Mouse (Mus musculus): ENCODE results near the gene Col5a1. TPM values are rescaled to one million over a fixed set of nuclear protein-coding genes. Genes with fewer than 3 reads are reported as not detected.

The Col5a1 gene
- total and polyA plus RNA-seq, 3 experiments: 15.7 to 22.9 (median 16.0) TPM

DNA sequence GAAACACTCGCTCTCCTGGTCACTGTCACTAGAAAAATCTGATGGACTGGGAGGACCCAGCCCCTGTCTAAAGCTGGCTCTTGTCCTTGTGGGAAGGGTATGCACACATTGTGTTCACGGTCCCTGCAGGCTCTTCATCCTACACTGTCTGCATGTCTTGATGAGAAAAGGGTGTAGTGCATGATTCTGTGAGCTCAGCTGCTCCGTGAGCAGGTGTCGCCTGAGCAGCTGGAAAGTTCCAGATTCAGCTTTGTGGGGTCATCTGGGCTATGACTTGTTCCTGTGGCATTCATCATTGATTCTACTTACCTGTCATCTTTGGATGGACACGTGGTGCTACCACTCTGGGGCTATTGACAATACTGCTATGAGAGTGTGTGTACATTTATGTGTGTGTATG, 61.7 kb downstream of the Col5a1 start:
- DNase-seq: no peak
- no peak overlapping the region for H3K27ac ChIP-seq
- H3K36me3 ChIP-seq (ENCODE audit: control insufficient read depth, insufficient read depth, low read length): no peaks in the 10 kb centered on the region
- WGBS: 79% methylated on average over 5 of the region's 5 CpGs
- no peaks in the 10 kb centered on the region for H3K79me2 ChIP-seq (replicated peaks; ENCODE audit: control insufficient read depth, insufficient read depth, low read length)
- intact Hi-C loops (cut with DNase I): no loop called here
- no peak overlapping the region for H3K4me3 ChIP-seq
- no peaks in the 10 kb centered on the region for H3K27me3 ChIP-seq (ENCODE audit: control insufficient read depth, insufficient read depth, low read length)
- H3K9ac ChIP-seq (ENCODE audit: low read depth, low read length): no peak overlapping the region
- TF ChIP-seq CTCF (IDR thresholded peaks at IDR 0.05): no peak
- no peaks in the 10 kb centered on the region for H3K4me1 ChIP-seq (ENCODE audit: control insufficient read depth, insufficient read depth, low read length)

DNA sequence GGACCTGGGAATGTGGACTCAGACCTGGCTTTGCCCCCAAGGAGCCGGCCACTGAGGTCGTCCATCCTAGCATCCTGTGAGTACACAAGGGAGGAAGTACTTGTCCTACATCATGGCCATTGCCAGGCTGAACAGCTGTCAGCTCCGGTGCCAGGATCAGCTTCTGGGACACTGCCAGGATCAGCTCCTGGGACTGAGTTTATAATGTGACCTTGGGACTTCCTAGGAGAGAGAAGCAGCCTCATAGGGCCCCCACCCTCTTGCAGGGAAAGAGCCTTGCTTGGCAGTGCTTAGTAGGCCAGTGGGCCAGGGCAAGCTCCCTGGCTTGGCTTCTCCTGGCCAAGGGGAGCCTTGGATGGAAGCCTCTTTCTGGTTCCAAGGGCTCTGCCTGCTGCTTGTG, 67.6 kb downstream of the Col5a1 start:
- H3K4me3 ChIP-seq: no peak overlapping the region
- no peak overlapping the region for H3K9ac ChIP-seq (ENCODE audit: low read depth, low read length)
- H3K79me2 ChIP-seq (replicated peaks; ENCODE audit: control insufficient read depth, insufficient read depth, low read length): no peaks in the 10 kb centered on the region
- H3K4me1 ChIP-seq (ENCODE audit: control insufficient read depth, insufficient read depth, low read length): peaks cover 3% of the 10 kb centered on the region; the same call in 1 of the 2 replicates
- no peaks in the 10 kb centered on the region for H3K27me3 ChIP-seq (ENCODE audit: control insufficient read depth, insufficient read depth, low read length)
- intact Hi-C loops (cut with DNase I): no loop called here
- no peak overlapping the region for H3K27ac ChIP-seq
- no peak for TF ChIP-seq CTCF (IDR thresholded peaks at IDR 0.05)
- TF ChIP-seq EP300 (IDR thresholded peaks at IDR 0.05; ENCODE audit: insufficient read depth, low read depth, low read length): no peak
- no peak for TF ChIP-seq POLR2A (IDR thresholded peaks at IDR 0.05; ENCODE audit: insufficient read depth, low read depth, low read length)
- peak; percentile 60 to 72 for DNase-seq
- 19% methylated on average over 3 of the region's 3 CpGs for WGBS
- H3K36me3 ChIP-seq (ENCODE audit: control insufficient read depth, insufficient read depth, low read length): no peaks in the 10 kb centered on the region

DNA sequence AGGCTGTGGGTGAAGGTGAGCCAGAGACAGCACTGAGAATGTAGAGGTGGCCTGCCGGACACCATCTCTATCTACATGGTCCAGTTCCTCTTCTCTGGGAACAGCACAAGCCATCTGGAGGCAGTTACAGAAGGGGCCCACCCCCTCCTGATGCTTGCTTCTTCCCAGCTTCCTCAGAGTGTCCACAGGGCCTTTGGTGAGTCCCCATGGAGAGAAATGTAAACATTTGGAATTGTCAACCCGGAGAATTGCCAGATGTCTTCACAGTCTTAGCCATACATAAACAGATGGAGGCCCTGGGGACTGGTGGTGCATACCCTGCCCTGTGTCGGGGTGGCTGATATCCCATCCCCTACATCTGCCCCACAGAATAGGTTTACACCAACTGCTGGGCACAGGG, 68.7 kb downstream of the Col5a1 start:
- no peak for DNase-seq
- H3K27ac ChIP-seq: no peak overlapping the region
- H3K36me3 ChIP-seq (ENCODE audit: control insufficient read depth, insufficient read depth, low read length): no peaks in the 10 kb centered on the region
- H3K79me2 ChIP-seq (replicated peaks; ENCODE audit: control insufficient read depth, insufficient read depth, low read length): no peaks in the 10 kb centered on the region
- intact Hi-C loops (cut with DNase I): no loop called here
- 57% methylated on average over 3 of the region's 3 CpGs for WGBS
- peaks cover 3% of the 10 kb centered on the region; the same call in 1 of the 2 replicates for H3K4me1 ChIP-seq (ENCODE audit: control insufficient read depth, insufficient read depth, low read length)
- TF ChIP-seq EP300 (IDR thresholded peaks at IDR 0.05; ENCODE audit: insufficient read depth, low read depth, low read length) (no peak), POLR2A (IDR thresholded peaks at IDR 0.05; ENCODE audit: insufficient read depth, low read depth, low read length) (no peak), CTCF (IDR thresholded peaks at IDR 0.05) (no peak)
- no peaks in the 10 kb centered on the region for H3K27me3 ChIP-seq (ENCODE audit: control insufficient read depth, insufficient read depth, low read length)
- H3K4me3 ChIP-seq: no peak overlapping the region
- no peak overlapping the region for H3K9ac ChIP-seq (ENCODE audit: low read depth, low read length)

DNA sequence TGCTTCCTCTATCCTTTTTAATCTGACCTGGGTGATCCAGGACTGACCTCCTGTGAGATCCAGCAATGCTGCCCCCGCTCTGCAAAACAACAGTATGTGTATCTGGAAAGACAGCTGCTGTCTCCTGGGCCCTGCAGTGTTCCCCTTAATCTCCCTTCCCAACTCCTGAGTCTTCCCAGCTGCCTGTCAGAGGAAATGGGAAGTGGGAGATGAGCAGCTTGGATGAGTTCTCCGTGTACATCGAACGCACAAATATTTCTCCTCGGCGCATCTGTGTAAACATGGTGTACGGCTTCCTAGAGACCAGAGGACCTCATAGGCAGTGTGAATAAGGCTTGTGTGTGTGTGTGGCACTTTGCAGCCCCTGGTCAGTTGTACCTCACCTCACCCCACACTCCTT, 70.5 kb downstream of the Col5a1 start:
- no peak overlapping the region for H3K27ac ChIP-seq
- intact Hi-C loops (cut with DNase I): no loop called here
- H3K9ac ChIP-seq (ENCODE audit: low read depth, low read length): no peak overlapping the region
- H3K27me3 ChIP-seq (ENCODE audit: control insufficient read depth, insufficient read depth, low read length): no peaks in the 10 kb centered on the region
- no peaks in the 10 kb centered on the region for H3K79me2 ChIP-seq (replicated peaks; ENCODE audit: control insufficient read depth, insufficient read depth, low read length)
- DNase-seq: no peak
- peaks cover 3% of the 10 kb centered on the region; the same call in 1 of the 2 replicates for H3K4me1 ChIP-seq (ENCODE audit: control insufficient read depth, insufficient read depth, low read length)
- no peaks in the 10 kb centered on the region for H3K36me3 ChIP-seq (ENCODE audit: control insufficient read depth, insufficient read depth, low read length)
- TF ChIP-seq POLR2A (IDR thresholded peaks at IDR 0.05; ENCODE audit: insufficient read depth, low read depth, low read length): no peak
- TF ChIP-seq EP300 (IDR thresholded peaks at IDR 0.05; ENCODE audit: insufficient read depth, low read depth, low read length): no peak
- TF ChIP-seq CTCF (IDR thresholded peaks at IDR 0.05): no peak
- WGBS: 50% methylated on average over 7 of the region's 7 CpGs
- no peak overlapping the region for H3K4me3 ChIP-seq

GRCm38 (mm10) chr2:27957184-27957583, 71.0 kb downstream of the Col5a1 start:
- Histone ChIP-seq H3K27ac (no peak overlapping the region), H3K27me3 (ENCODE audit: control insufficient read depth, insufficient read depth, low read length) (no peaks in the 10 kb centered on the region), H3K4me1 (ENCODE audit: control insufficient read depth, insufficient read depth, low read length) (peaks cover 3% of the 10 kb centered on the region; the same call in 1 of the 2 replicates), H3K4me3 (no peak overlapping the region), H3K36me3 (ENCODE audit: control insufficient read depth, insufficient read depth, low read length) (no peaks in the 10 kb centered on the region), H3K79me2 (replicated peaks; ENCODE audit: control insufficient read depth, insufficient read depth, low read length) (no peaks in the 10 kb centered on the region), H3K9ac (ENCODE audit: low read depth, low read length) (no peak overlapping the region)
- intact Hi-C loops (cut with DNase I): no loop called here
- 33% methylated on average over 5 of the region's 5 CpGs for WGBS
- peak; percentile 53 to 55 for DNase-seq
- TF ChIP-seq POLR2A (IDR thresholded peaks at IDR 0.05; ENCODE audit: insufficient read depth, low read depth, low read length) (no peak), EP300 (IDR thresholded peaks at IDR 0.05; ENCODE audit: insufficient read depth, low read depth, low read length) (no peak)

DNA sequence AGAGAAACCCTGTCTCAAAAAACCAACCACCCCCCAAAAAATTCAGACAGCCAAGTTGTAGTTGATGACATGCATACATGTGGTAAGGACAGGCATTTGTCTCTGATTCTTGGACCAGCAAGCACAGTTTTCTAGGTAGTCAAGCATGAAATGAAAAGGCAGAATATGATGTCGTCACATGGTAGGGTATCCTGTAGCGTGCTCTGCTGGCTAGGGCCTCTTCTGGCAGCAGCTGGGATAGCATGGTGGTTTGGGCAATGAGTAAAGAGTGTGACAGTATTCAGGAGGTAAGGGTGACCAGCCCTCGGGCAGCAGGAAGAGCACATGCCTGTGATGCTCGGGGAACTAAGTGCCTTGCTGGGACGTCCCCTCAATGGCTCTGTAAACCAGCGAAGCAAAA, 73.0 kb downstream of the Col5a1 start:
- Histone ChIP-seq H3K79me2 (replicated peaks; ENCODE audit: control insufficient read depth, insufficient read depth, low read length) (no peaks in the 10 kb centered on the region), H3K9ac (ENCODE audit: low read depth, low read length) (no peak overlapping the region), H3K4me1 (ENCODE audit: control insufficient read depth, insufficient read depth, low read length) (peaks cover 2% of the 10 kb centered on the region; the same call in 1 of the 2 replicates), H3K27ac (no peak overlapping the region), H3K36me3 (ENCODE audit: control insufficient read depth, insufficient read depth, low read length) (no peaks in the 10 kb centered on the region), H3K4me3 (no peak overlapping the region), H3K27me3 (ENCODE audit: control insufficient read depth, insufficient read depth, low read length) (no peaks in the 10 kb centered on the region)
- no peak for TF ChIP-seq CTCF (IDR thresholded peaks at IDR 0.05)
- TF ChIP-seq POLR2A (IDR thresholded peaks at IDR 0.05; ENCODE audit: insufficient read depth, low read depth, low read length): no peak
- no peak for TF ChIP-seq EP300 (IDR thresholded peaks at IDR 0.05; ENCODE audit: insufficient read depth, low read depth, low read length)
- intact Hi-C loops (cut with DNase I): no loop called here
- 74% methylated on average over 6 of the region's 6 CpGs for WGBS
- no peak for DNase-seq

Measured in heart, adult 2 months (tissue).